Mouse (Mus musculus) right cerebral cortex, postnatal 4 days (tissue): Measurements from ENCODE around the gene Olfr804.

Experiments
- DNase-seq: peaks from one replicate; pipeline ENCODE4 v3.0.0-alpha.2; 2022

The Olfr804 gene

GRCm38 (mm10) chr10:129702910-129703309 lies at the start of gene Olfr804:
Gene Olfr804, plus strand, starts transcription at chr10:129703210.
- DNase-seq, result no peak

GRCm38 (mm10) chr10:129657394-129657793 lies 45.6 kb upstream of the Olfr804 start, which contains the start of gene Olfr800:
Gene Olfr800, plus strand, starts transcription at chr10:129657694.
- no peak for DNase-seq

- DNase-seq, result no peak
Observed at GRCm38 (mm10) chr10:129673765-129674164, 29.2 kb upstream of the Olfr804 start, which contains the start of gene Olfr801. Gene Olfr801, minus strand, starts transcription at chr10:129673865.

GRCm38 (mm10) chr10:129688069-129688468 lies 14.9 kb upstream of the Olfr804 start, which contains the start of gene Olfr802:
Gene Olfr802, minus strand, starts transcription at chr10:129688169.
- DNase-seq, result no peak

GRCm38 (mm10) chr10:129694186-129694585 lies 8.8 kb upstream of the Olfr804 start, which contains the start of gene Olfr803:
Gene Olfr803, minus strand, starts transcription at chr10:129694286.
- no peak for DNase-seq

GRCm38 (mm10) chr10:129729275-129729674 lies 26.3 kb downstream of the Olfr804 start, which contains the start of gene Olfr805:
Gene Olfr805, minus strand, starts transcription at chr10:129729375.
- DNase-seq, result no peak

GRCm38 (mm10) chr10:129741821-129742220 lies 38.8 kb downstream of the Olfr804 start, which contains the start of gene Olfr806:
Gene Olfr806, minus strand, starts transcription at chr10:129741921.
- DNase-seq, result no peak

- no peak for DNase-seq
Observed at GRCm38 (mm10) chr10:129757693-129758092, 54.7 kb downstream of the Olfr804 start, which contains the start of gene Olfr807. Gene Olfr807, minus strand, starts transcription at chr10:129757793.
